Mouse (Mus musculus) liver, embryonic 14.5 days (tissue): ENCODE measurements around the gene Laptm5.

Experiments
- CTCF ChIP-seq: IDR thresholded peaks from 2 replicates; pipeline ENCODE4 v1.5.1; 2016; ENCODE audit warnings: antibody characterized with exemption, low read depth, control low read depth
- EP300 ChIP-seq: IDR thresholded peaks from 2 replicates; pipeline ENCODE4 v1.6.1; 2016; ENCODE audit warnings: antibody characterized with exemption, low read depth

DNA sequence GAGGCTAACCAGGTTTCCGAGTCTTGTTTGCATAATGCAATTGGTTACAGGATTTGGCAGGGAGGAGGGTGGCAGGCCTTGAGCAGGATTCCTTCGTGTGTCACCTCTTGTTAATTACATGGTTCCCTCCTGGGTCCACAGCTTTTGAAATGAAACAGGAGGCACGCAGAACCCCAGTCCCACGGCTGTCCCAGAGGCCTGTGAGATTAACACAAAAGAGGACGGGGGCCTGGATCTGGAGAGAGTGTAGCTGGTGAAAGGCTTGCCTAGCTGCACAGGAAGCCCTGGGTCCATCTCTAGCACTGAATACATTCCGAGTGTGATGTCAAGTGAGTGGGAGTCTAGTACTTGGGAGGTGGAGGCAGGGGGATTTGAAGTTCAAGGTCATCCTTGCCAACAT lies 46.8 kb downstream of the Laptm5 start:
- TF ChIP-seq CTCF, result no peak
- no peak for TF ChIP-seq EP300
